Mouse (Mus musculus) hindbrain, embryonic 15.5 days (tissue): ENCODE measurements at regions not wholly inside any gene's neighbourhood (a gene's known extent, or its start where the extent isn't known, plus 50 kb on each side); places are given as distances from the start of the nearest gene placed in this dataset.

Source experiments
- ATAC-seq: fragments of 200-750 bp; cut with Nextera tagmentation; 2 replicates; pipeline ENCODE4 v1.8.0; 2017; ENCODE audit warnings: low read depth, moderate number of reproducible peaks, moderate TSS enrichment; ENCODE audit not compliant: low FRiP score
- H3K27ac ChIP-seq: fragments of 300-500 bp; sonication (generic); replicated peaks from 2 replicates; pipeline ENCODE4 v1.5.1; 2015; ENCODE audit warnings: mild to moderate bottlenecking, inconsistent platforms
- H3K27me3 ChIP-seq: fragments of 300-500 bp; sonication (generic); 2 replicates; pipeline ENCODE4 v1.6.1; 2015; ENCODE audit warnings: control low read depth, inconsistent platforms
- H3K36me3 ChIP-seq: fragments of 300-500 bp; sonication (generic); 2 replicates; pipeline ENCODE4 v1.6.1; 2015; ENCODE audit warnings: control low read depth, inconsistent platforms
- H3K4me1 ChIP-seq: fragments of 300-500 bp; sonication (generic); replicated peaks from 2 replicates; pipeline ENCODE4 v1.6.1; 2015; ENCODE audit warnings: control low read depth, inconsistent platforms
- H3K4me2 ChIP-seq: fragments of 300-500 bp; sonication (generic); 2 replicates; pipeline ENCODE4 v1.6.1; 2015; ENCODE audit warnings: moderate library complexity, mild to moderate bottlenecking, inconsistent platforms
- H3K4me3 ChIP-seq: fragments of 300-500 bp; sonication (generic); 2 replicates; pipeline ENCODE4 v1.5.1; 2015; ENCODE audit warnings: mild to moderate bottlenecking, inconsistent platforms
- H3K9ac ChIP-seq: fragments of 300-500 bp; sonication (generic); 2 replicates; pipeline ENCODE4 v1.6.1; 2015; ENCODE audit warnings: inconsistent platforms
- H3K9me3 ChIP-seq: fragments of 300-500 bp; sonication (generic); 2 replicates; pipeline ENCODE4 v1.6.1; 2016; ENCODE audit warnings: control low read depth, inconsistent platforms
- WGBS: fragments of 180-500 bp; shearing (Covaris S2); methylation state at CpG from one replicate; pipeline ENCODE4 v1.1.7; 2015; 5-methylcytosine and 5-hydroxymethylcytosine counted together

GRCm38 (mm10) chr1:78876156-78876555 lies 59.6 kb downstream of the Kcne4 start:
- Histone ChIP-seq H3K27ac (no peak overlapping the region), H3K4me3 (no peak overlapping the region), H3K36me3 (no peaks in the 10 kb centered on the region), H3K4me1 (no peaks in the 10 kb centered on the region), H3K9ac (no peak overlapping the region), H3K9me3 (no peaks in the 10 kb centered on the region), H3K4me2 (no peak overlapping the region), H3K27me3 (no peaks in the 10 kb centered on the region)
- 93% methylated on average over 3 of the region's 3 CpGs for WGBS
- no peak for ATAC-seq

GRCm38 (mm10) chr1:78879246-78879645 lies 62.7 kb downstream of the Kcne4 start:
- no peak overlapping the region for H3K27ac ChIP-seq
- H3K36me3 ChIP-seq: no peaks in the 10 kb centered on the region
- no peaks in the 10 kb centered on the region for H3K9me3 ChIP-seq
- no peak overlapping the region for H3K9ac ChIP-seq
- no peaks in the 10 kb centered on the region for H3K4me1 ChIP-seq
- H3K27me3 ChIP-seq: no peaks in the 10 kb centered on the region
- ATAC-seq: no peak
- H3K4me3 ChIP-seq: no peak overlapping the region
- H3K4me2 ChIP-seq: no peak overlapping the region
- 46% methylated on average over 2 of the region's 2 CpGs for WGBS

- no peak overlapping the region for H3K9ac ChIP-seq
- H3K36me3 ChIP-seq: no peaks in the 10 kb centered on the region
- no peaks in the 10 kb centered on the region for H3K27me3 ChIP-seq
- no peaks in the 10 kb centered on the region for H3K9me3 ChIP-seq
- H3K4me3 ChIP-seq: no peak overlapping the region
- H3K27ac ChIP-seq: no peak overlapping the region
- ATAC-seq: no peak
- WGBS: 84% methylated on average over 3 of the region's 3 CpGs
- H3K4me1 ChIP-seq: no peaks in the 10 kb centered on the region
- H3K4me2 ChIP-seq: no peak overlapping the region
Measured at GRCm38 (mm10) chr1:78882455-78882854, 65.9 kb downstream of the Kcne4 start.

- Histone ChIP-seq H3K4me3 (no peak overlapping the region), H3K27me3 (no peaks in the 10 kb centered on the region), H3K9ac (no peak overlapping the region), H3K36me3 (no peaks in the 10 kb centered on the region), H3K4me1 (no peaks in the 10 kb centered on the region), H3K27ac (no peak overlapping the region), H3K4me2 (no peak overlapping the region), H3K9me3 (no peaks in the 10 kb centered on the region)
- 86% methylated on average over 9 of the region's 9 CpGs for WGBS
- ATAC-seq: no peak
Measured at GRCm38 (mm10) chr1:78889241-78889640, 72.7 kb downstream of the Kcne4 start.

- 80% methylated on average over 3 of the region's 3 CpGs for WGBS
- H3K9ac ChIP-seq: no peak overlapping the region
- ATAC-seq: no peak
- H3K36me3 ChIP-seq: no peaks in the 10 kb centered on the region
- no peaks in the 10 kb centered on the region for H3K4me1 ChIP-seq
- H3K4me3 ChIP-seq: no peak overlapping the region
- H3K9me3 ChIP-seq: no peaks in the 10 kb centered on the region
- no peak overlapping the region for H3K27ac ChIP-seq
- H3K4me2 ChIP-seq: no peak overlapping the region
- no peaks in the 10 kb centered on the region for H3K27me3 ChIP-seq
Measured at GRCm38 (mm10) chr1:78891344-78891743, 74.8 kb downstream of the Kcne4 start.

- Histone ChIP-seq H3K4me3 (no peak overlapping the region), H3K36me3 (no peaks in the 10 kb centered on the region), H3K9me3 (no peaks in the 10 kb centered on the region), H3K27ac (no peak overlapping the region), H3K4me2 (no peak overlapping the region), H3K9ac (no peak overlapping the region), H3K27me3 (no peaks in the 10 kb centered on the region), H3K4me1 (no peaks in the 10 kb centered on the region)
- ATAC-seq: no peak
- 88% methylated on average over 4 of the region's 4 CpGs for WGBS
Measured at GRCm38 (mm10) chr1:78894301-78894700, 77.7 kb downstream of the Kcne4 start.

- Histone ChIP-seq H3K9ac (no peak overlapping the region), H3K36me3 (no peaks in the 10 kb centered on the region), H3K4me2 (no peak overlapping the region), H3K27ac (no peak overlapping the region), H3K9me3 (no peaks in the 10 kb centered on the region), H3K27me3 (no peaks in the 10 kb centered on the region), H3K4me3 (no peak overlapping the region), H3K4me1 (no peaks in the 10 kb centered on the region)
- no peak for ATAC-seq
- WGBS: 92% methylated on average over 2 of the region's 2 CpGs
Measured at GRCm38 (mm10) chr1:78895112-78895511, 78.6 kb downstream of the Kcne4 start.

- H3K4me3 ChIP-seq: no peak overlapping the region
- no peak overlapping the region for H3K9ac ChIP-seq
- no peak overlapping the region for H3K4me2 ChIP-seq
- no peaks in the 10 kb centered on the region for H3K4me1 ChIP-seq
- 90% methylated on average over 1 of the region's 1 CpGs for WGBS
- ATAC-seq: no peak
- H3K27ac ChIP-seq: no peak overlapping the region
- H3K27me3 ChIP-seq: no peaks in the 10 kb centered on the region
- no peaks in the 10 kb centered on the region for H3K36me3 ChIP-seq
- H3K9me3 ChIP-seq: no peaks in the 10 kb centered on the region
Measured at GRCm38 (mm10) chr1:78907591-78907990, 91.0 kb downstream of the Kcne4 start.

GRCm38 (mm10) chr1:78907991-78908390 lies 91.4 kb downstream of the Kcne4 start:
- ATAC-seq: no peak
- no peak overlapping the region for H3K4me2 ChIP-seq

GRCm38 (mm10) chr1:78913791-78914190 lies 97.2 kb downstream of the Kcne4 start:
- no peaks in the 10 kb centered on the region for H3K9me3 ChIP-seq
- no peak for ATAC-seq
- H3K36me3 ChIP-seq: no peaks in the 10 kb centered on the region
- no peak overlapping the region for H3K4me3 ChIP-seq
- no peak overlapping the region for H3K9ac ChIP-seq
- no peak overlapping the region for H3K4me2 ChIP-seq
- H3K27me3 ChIP-seq: no peaks in the 10 kb centered on the region
- 52% methylated on average over 2 of the region's 2 CpGs for WGBS
- H3K4me1 ChIP-seq: no peaks in the 10 kb centered on the region
- no peak overlapping the region for H3K27ac ChIP-seq

More at GRCm38 (mm10) chr1:78907991-78908390, 91.4 kb downstream of the Kcne4 start:
- no peak overlapping the region for H3K9ac ChIP-seq
- no peaks in the 10 kb centered on the region for H3K27me3 ChIP-seq
- H3K9me3 ChIP-seq: no peaks in the 10 kb centered on the region
- no peak overlapping the region for H3K27ac ChIP-seq
- no peaks in the 10 kb centered on the region for H3K36me3 ChIP-seq
- no peak overlapping the region for H3K4me3 ChIP-seq
- H3K4me1 ChIP-seq: no peaks in the 10 kb centered on the region
- 49% methylated on average over 5 of the region's 5 CpGs for WGBS

GRCm38 (mm10) chr1:78919863-78920262 lies 103.3 kb downstream of the Kcne4 start:
- Histone ChIP-seq H3K4me3 (no peak overlapping the region), H3K27me3 (no peaks in the 10 kb centered on the region), H3K9ac (no peak overlapping the region), H3K9me3 (no peaks in the 10 kb centered on the region), H3K36me3 (no peaks in the 10 kb centered on the region), H3K4me2 (no peak overlapping the region), H3K27ac (no peak overlapping the region), H3K4me1 (no peaks in the 10 kb centered on the region)
- 28% methylated on average over 1 of the region's 1 CpGs for WGBS
- no peak for ATAC-seq

- 84% methylated on average over 1 of the region's 1 CpGs for WGBS
- ATAC-seq: no peak
- no peak overlapping the region for H3K4me3 ChIP-seq
Measured at GRCm38 (mm10) chr1:78929975-78930374, 113.4 kb downstream of the Kcne4 start.

GRCm38 (mm10) chr1:78939871-78940270 lies 123.3 kb downstream of the Kcne4 start:
- H3K4me1 ChIP-seq: no peaks in the 10 kb centered on the region
- H3K9ac ChIP-seq: no peak overlapping the region
- no peak for ATAC-seq
- H3K4me2 ChIP-seq: no peak overlapping the region
- H3K27me3 ChIP-seq: no peaks in the 10 kb centered on the region
- H3K36me3 ChIP-seq: no peaks in the 10 kb centered on the region
- no peaks in the 10 kb centered on the region for H3K9me3 ChIP-seq
- no peak overlapping the region for H3K4me3 ChIP-seq
- H3K27ac ChIP-seq: no peak overlapping the region

More at GRCm38 (mm10) chr1:78929975-78930374, 113.4 kb downstream of the Kcne4 start:
- H3K36me3 ChIP-seq: no peaks in the 10 kb centered on the region
- no peaks in the 10 kb centered on the region for H3K4me1 ChIP-seq
- no peak overlapping the region for H3K4me2 ChIP-seq
- H3K9ac ChIP-seq: no peak overlapping the region
- H3K27me3 ChIP-seq: no peaks in the 10 kb centered on the region
- H3K27ac ChIP-seq: no peak overlapping the region
- H3K9me3 ChIP-seq: no peaks in the 10 kb centered on the region
